Mouse (Mus musculus): ENCODE measurements around the gene Ptprcap. TPM values are rescaled to one million over a fixed set of nuclear protein-coding genes. Genes with fewer than 3 reads are reported as not detected.
A peak's percentile ranks its signal among the peaks of the same experiment; 100 is the strongest.

The Ptprcap gene
- polyA plus RNA-seq, 1 experiment from 2014 or later = 2.7 TPM

- Histone ChIP-seq H3K9ac (peak overlapping the region; percentile 91; the same call in 1 of the 2 replicates), H3K27ac (no peak overlapping the region), H3K4me3 (peak overlapping the region; percentile 94; the same call in 1 of the 2 replicates), H3K27me3 (no peaks in the 10 kb centered on the region), H3K36me3 (peaks cover 38% of the 10 kb centered on the region), H3K9me3 (no peaks in the 10 kb centered on the region), H3K4me1 (peaks cover 18% of the 10 kb centered on the region), H3K4me2 (replicated peaks) (peak overlapping the region; percentile 91)
- no peak for ATAC-seq (ENCODE audit: low FRiP score, low read depth)
- 94% methylated on average over 17 of the region's 17 CpGs for WGBS
These were observed 3.5 kb upstream of the Ptprcap start for GRCm38 (mm10) chr19:4149764-4150461.

GRCm38 (mm10) chr19:4150567-4151487, 2.6 kb upstream of the Ptprcap start:
- Histone ChIP-seq H3K4me3 (no peak overlapping the region), H3K27ac (no peak overlapping the region), H3K27me3 (no peaks in the 10 kb centered on the region), H3K36me3 (peaks cover 45% of the 10 kb centered on the region), H3K4me2 (replicated peaks) (no peak overlapping the region), H3K9ac (no peak overlapping the region), H3K4me1 (peaks cover 18% of the 10 kb centered on the region), H3K9me3 (no peaks in the 10 kb centered on the region)
- WGBS = 90% methylated on average over 22 of the region's 22 CpGs
- ATAC-seq (ENCODE audit: low FRiP score, low read depth) = no peak

- H3K4me2 ChIP-seq (replicated peaks) = no peak overlapping the region
- ATAC-seq (ENCODE audit: low FRiP score, low read depth) = no peak
- H3K36me3 ChIP-seq = peaks cover 52% of the 10 kb centered on the region
- no peaks in the 10 kb centered on the region for H3K27me3 ChIP-seq
- H3K27ac ChIP-seq = no peak overlapping the region
- H3K9me3 ChIP-seq = no peaks in the 10 kb centered on the region
- peaks cover 18% of the 10 kb centered on the region for H3K4me1 ChIP-seq
- no peak overlapping the region for H3K4me3 ChIP-seq
- 90% methylated on average over 4 of the region's 5 CpGs for WGBS
- no peak overlapping the region for H3K9ac ChIP-seq
These were observed 1.9 kb upstream of the Ptprcap start for GRCm38 (mm10) chr19:4151488-4151860.

GRCm38 (mm10) chr19:4151898-4152297, 1.5 kb upstream of the Ptprcap start:
- H3K4me3 ChIP-seq = no peak overlapping the region
- no peak overlapping the region for H3K27ac ChIP-seq
- 94% methylated on average over 5 of the region's 5 CpGs for WGBS
- no peaks in the 10 kb centered on the region for H3K27me3 ChIP-seq
- ATAC-seq (ENCODE audit: low FRiP score, low read depth) = no peak
- peaks cover 18% of the 10 kb centered on the region for H3K4me1 ChIP-seq
- 0 out of 2 replicates have a peak overlapping the region, but pooled peaks have one; percentile 19 for H3K9ac ChIP-seq
- H3K36me3 ChIP-seq = peaks cover 56% of the 10 kb centered on the region
- H3K4me2 ChIP-seq (replicated peaks) = no peak overlapping the region
- H3K9me3 ChIP-seq = no peaks in the 10 kb centered on the region

- H3K27ac ChIP-seq = no peak overlapping the region
- peaks cover 18% of the 10 kb centered on the region for H3K4me1 ChIP-seq
- no peaks in the 10 kb centered on the region for H3K27me3 ChIP-seq
- H3K36me3 ChIP-seq = peaks cover 63% of the 10 kb centered on the region
- no peak overlapping the region for H3K4me2 ChIP-seq (replicated peaks)
- ATAC-seq (ENCODE audit: low FRiP score, low read depth) = no peak
- H3K4me3 ChIP-seq = no peak overlapping the region
- no peaks in the 10 kb centered on the region for H3K9me3 ChIP-seq
- 94% methylated on average over 8 of the region's 8 CpGs for WGBS
- H3K9ac ChIP-seq = no peak overlapping the region
These were observed 766 bp upstream of the Ptprcap start for GRCm38 (mm10) chr19:4152445-4153231.

GRCm38 (mm10) chr19:4154437-4155222, 1.2 kb downstream of the Ptprcap start:
- no peak overlapping the region for H3K4me3 ChIP-seq
- no peaks in the 10 kb centered on the region for H3K27me3 ChIP-seq
- 81% methylated on average over 13 of the region's 13 CpGs for WGBS
- peaks cover 4% of the 10 kb centered on the region; the same call in 1 of the 2 replicates for H3K4me1 ChIP-seq
- H3K9me3 ChIP-seq = no peaks in the 10 kb centered on the region
- peaks cover 83% of the 10 kb centered on the region for H3K36me3 ChIP-seq
- no peak overlapping the region for H3K27ac ChIP-seq
- no peak overlapping the region for H3K4me2 ChIP-seq (replicated peaks)
- ATAC-seq (ENCODE audit: low FRiP score, low read depth) = no peak
- H3K9ac ChIP-seq = no peak overlapping the region

GRCm38 (mm10) chr19:4155223-4156072, 2.0 kb downstream of the Ptprcap start:
- Histone ChIP-seq H3K4me2 (replicated peaks) (no peak overlapping the region), H3K4me1 (no peaks in the 10 kb centered on the region), H3K4me3 (no peak overlapping the region), H3K27ac (no peak overlapping the region), H3K9ac (0 out of 2 replicates have a peak overlapping the region, but pooled peaks have one; percentile 14), H3K27me3 (no peaks in the 10 kb centered on the region), H3K36me3 (peaks cover 81% of the 10 kb centered on the region), H3K9me3 (no peaks in the 10 kb centered on the region)
- WGBS = 81% methylated on average over 6 of the region's 6 CpGs
- ATAC-seq (ENCODE audit: low FRiP score, low read depth) = no peak

GRCm38 (mm10) chr19:4156073-4156579, 2.7 kb downstream of the Ptprcap start:
- ATAC-seq (ENCODE audit: low FRiP score, low read depth) = no peak
- H3K9me3 ChIP-seq = no peaks in the 10 kb centered on the region
- H3K36me3 ChIP-seq = peaks cover 81% of the 10 kb centered on the region
- H3K4me3 ChIP-seq = no peak overlapping the region
- no peak overlapping the region for H3K4me2 ChIP-seq (replicated peaks)
- no peak overlapping the region for H3K27ac ChIP-seq
- WGBS = 81% methylated on average over 20 of the region's 20 CpGs
- no peaks in the 10 kb centered on the region for H3K4me1 ChIP-seq
- H3K27me3 ChIP-seq = no peaks in the 10 kb centered on the region
- 0 out of 2 replicates have a peak overlapping the region, but pooled peaks have one; percentile 14 for H3K9ac ChIP-seq

- no peaks in the 10 kb centered on the region for H3K27me3 ChIP-seq
- no peaks in the 10 kb centered on the region for H3K4me1 ChIP-seq
- ATAC-seq (ENCODE audit: low FRiP score, low read depth) = no peak
- H3K9ac ChIP-seq = no peak overlapping the region
- peaks cover 82% of the 10 kb centered on the region for H3K36me3 ChIP-seq
- H3K9me3 ChIP-seq = no peaks in the 10 kb centered on the region
- H3K27ac ChIP-seq = no peak overlapping the region
- 90% methylated on average over 12 of the region's 12 CpGs for WGBS
- no peak overlapping the region for H3K4me2 ChIP-seq (replicated peaks)
- no peak overlapping the region for H3K4me3 ChIP-seq
These were observed 3.4 kb downstream of the Ptprcap start for GRCm38 (mm10) chr19:4156771-4157170.

GRCm38 (mm10) chr19:4159049-4159448, 5.6 kb downstream of the Ptprcap start:
- H3K36me3 ChIP-seq = peaks cover 65% of the 10 kb centered on the region
- peaks cover 13% of the 10 kb centered on the region for H3K4me1 ChIP-seq
- no peak overlapping the region for H3K4me3 ChIP-seq
- H3K4me2 ChIP-seq (replicated peaks) = no peak overlapping the region
- no peaks in the 10 kb centered on the region for H3K9me3 ChIP-seq
- WGBS = 92% methylated on average over 8 of the region's 8 CpGs
- no peak overlapping the region for H3K27ac ChIP-seq
- no peaks in the 10 kb centered on the region for H3K27me3 ChIP-seq
- ATAC-seq (ENCODE audit: low FRiP score, low read depth) = no peak
- H3K9ac ChIP-seq = no peak overlapping the region

All from limb, embryonic 13.5 days (tissue).